ENCODE assay signal across 7 mouse cellular contexts in the genomic region with DNA sequence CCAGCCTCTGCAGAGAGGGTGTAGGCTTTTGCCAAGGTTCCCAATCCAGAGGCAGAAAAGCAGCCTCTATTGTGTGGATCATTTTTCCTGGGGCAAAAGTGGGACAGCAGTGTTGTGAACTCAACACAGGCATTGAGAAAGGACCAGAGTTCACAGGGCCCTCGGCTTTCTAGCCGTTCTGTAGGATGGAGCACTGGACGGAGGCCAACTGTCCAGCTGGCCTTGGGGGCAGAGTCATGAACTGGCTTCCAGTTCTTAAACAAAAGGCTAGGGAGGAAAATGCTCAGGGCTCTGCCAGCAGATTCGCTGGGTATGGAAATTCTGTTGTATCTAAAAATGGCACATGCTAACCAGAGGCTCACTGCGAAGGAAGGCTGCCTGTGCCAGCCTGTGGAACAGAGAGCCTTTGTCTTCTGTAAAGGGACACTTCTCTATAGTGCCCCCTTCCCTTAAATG. TPM values are rescaled to one million over a fixed set of nuclear protein-coding genes. Genes with fewer than 3 reads are reported as not detected.
A peak's percentile ranks its signal among the peaks of the same experiment; 100 is the strongest.
DNase-seq lines count a peak whose midpoint lies in the region; ATAC-seq and TF ChIP-seq lines count a peak whose summit lies in the region.

No protein-coding gene starts in this region.

- H3K36me3 ChIP-seq in heart, embryonic 12.5 days, result 0 out of 2 replicates have a peak, but pooled peaks cover 10% of the 10 kb centered on the region
- H3K36me3 ChIP-seq in kidney, embryonic 14.5 days (ENCODE audit: control insufficient read depth, insufficient read depth, low read length), result no peaks in the 10 kb centered on the region
- H3K36me3 ChIP-seq in midbrain, postnatal 0 days (ENCODE audit: insufficient read depth, low read length), result no peaks in the 10 kb centered on the region; the same call in 1 of the 2 replicates

- no peaks in the 10 kb centered on the region for H3K27me3 ChIP-seq in heart, embryonic 12.5 days (replicated peaks)
- H3K27me3 ChIP-seq in kidney, embryonic 14.5 days (ENCODE audit: control insufficient read depth, insufficient read depth, low read length), result no peaks in the 10 kb centered on the region
- no peaks in the 10 kb centered on the region for H3K27me3 ChIP-seq in midbrain, postnatal 0 days (ENCODE audit: insufficient read depth, low read length)

- WGBS in heart, embryonic 12.5 days, result 27% methylated on average over 5 of the region's 5 CpGs
- WGBS in kidney, embryonic 14.5 days, result 55% methylated on average over 5 of the region's 5 CpGs
- 50% methylated on average over 5 of the region's 5 CpGs for WGBS in midbrain, postnatal 0 days

- TF ChIP-seq CTCF in brain, embryonic 14.5 days (IDR thresholded peaks at IDR 0.05; ENCODE audit: borderline replicate concordance, extremely low read depth, insufficient read depth, insufficient read length), result no peak
- TF ChIP-seq CTCF in midbrain, postnatal 0 days (IDR thresholded peaks at IDR 0.05), result no peak

- intact Hi-C loops in left cerebral cortex, postnatal 4 days (cut with DNase I), result no loop called here

- no peak overlapping the region for H3K4me3 ChIP-seq in heart, embryonic 12.5 days
- H3K4me3 ChIP-seq in kidney, embryonic 14.5 days (ENCODE audit: low read length), result no peak overlapping the region
- H3K4me3 ChIP-seq in midbrain, postnatal 0 days (ENCODE audit: low read depth, low read length), result no peak overlapping the region

- TF ChIP-seq POLR2A in brain, embryonic 14.5 days (IDR thresholded peaks at IDR 0.05; ENCODE audit: borderline replicate concordance, extremely low read depth, insufficient read depth, insufficient read length, poor library complexity, severe bottlenecking), result no peak

- ATAC-seq in heart, embryonic 12.5 days (ENCODE audit: insufficient number of reproducible peaks, low FRiP score), result peak; percentile 47; the same call in 1 of the 2 replicates
- no peak for ATAC-seq in kidney, embryonic 14.5 days (ENCODE audit: low FRiP score, low TSS enrichment)
- peak; percentile 79 for ATAC-seq in midbrain, postnatal 0 days (ENCODE audit: low FRiP score)

- DNase-seq in brain, embryonic 14.5 days (ENCODE audit: low read depth), result peak; percentile 90
- DNase-seq in fibroblast of lung, adult 2 months (ENCODE audit: low read depth), result peak; percentile 54
- peak; percentile 92 for DNase-seq in left cerebral cortex, postnatal 4 days
- peak; percentile 91 for DNase-seq in midbrain, postnatal 0 days (ENCODE audit: low spot score)
- no peak for DNase-seq in B cell, adult 2 months

- H3K4me1 ChIP-seq in heart, embryonic 12.5 days (replicated peaks), result peaks cover 12% of the 10 kb centered on the region
- H3K4me1 ChIP-seq in kidney, embryonic 14.5 days (ENCODE audit: control insufficient read depth, insufficient read depth, low read length), result no peaks in the 10 kb centered on the region
- H3K4me1 ChIP-seq in midbrain, postnatal 0 days (ENCODE audit: insufficient read depth, low read length), result peaks cover 4% of the 10 kb centered on the region; the same call in 1 of the 2 replicates

- no peak overlapping the region for H3K4me2 ChIP-seq in heart, embryonic 12.5 days
- no peak overlapping the region for H3K4me2 ChIP-seq in kidney, embryonic 14.5 days (replicated peaks; ENCODE audit: low read depth, low read length)
- H3K4me2 ChIP-seq in midbrain, postnatal 0 days (ENCODE audit: low read depth, low read length, poor library complexity, severe bottlenecking), result no peak overlapping the region

- no peaks in the 10 kb centered on the region for H3K9me3 ChIP-seq in heart, embryonic 12.5 days (replicated peaks)
- H3K9me3 ChIP-seq in kidney, embryonic 14.5 days (ENCODE audit: control insufficient read depth, low read length), result no peaks in the 10 kb centered on the region
- no peaks in the 10 kb centered on the region for H3K9me3 ChIP-seq in midbrain, postnatal 0 days (ENCODE audit: low read length)

- peak overlapping the region; percentile 26 for H3K27ac ChIP-seq in heart, embryonic 12.5 days (ENCODE audit: poor library complexity, severe bottlenecking)
- H3K27ac ChIP-seq in kidney, embryonic 14.5 days (ENCODE audit: low read depth, low read length), result peak overlapping the region; percentile 42; the same call in 1 of the 2 replicates
- peak overlapping the region; percentile 60 for H3K27ac ChIP-seq in midbrain, postnatal 0 days (ENCODE audit: low read depth, low read length)

- no peak overlapping the region for H3K9ac ChIP-seq in heart, embryonic 12.5 days
- H3K9ac ChIP-seq in kidney, embryonic 14.5 days (ENCODE audit: low read depth, low read length), result no peak overlapping the region
- H3K9ac ChIP-seq in midbrain, postnatal 0 days (replicated peaks; ENCODE audit: low read length, poor library complexity, severe bottlenecking), result no peak overlapping the region

RNA-seq across cellular contexts. Expression of a gene that starts 20.5 kb away (rescaled TPM):
- polyA plus RNA-seq in brain, embryonic 14.5 days (2012; rRNA removed), result 58.1 and 61.9 TPM in 2 replicates
- 51.7 and 56.8 TPM in 2 replicates for polyA plus RNA-seq in heart, embryonic 12.5 days (2016; fragmentation: Nextera tagmentation; extraction: Ambion mirVana)
- 72.7 and 76.7 TPM in 2 replicates for polyA plus RNA-seq in kidney, embryonic 14.5 days (2014; fragmentation: Nextera tagmentation; extraction: Ambion mirVana)
- 10 to 100 TPM; 73.6 to 77.8 TPM for total RNA-seq in left cerebral cortex, postnatal 4 days (2021)
- total RNA-seq in midbrain, postnatal 0 days (2014; rRNA removed), result 55.5 and 62.9 TPM in 2 replicates
- polyA plus RNA-seq in midbrain, postnatal 0 days (2015; fragmentation: Nextera tagmentation; extraction: Ambion mirVana), result 129 TPM in 2 replicates

Comparison
In these comparisons a context has a peak if more than half of its experiments do, and no peak if none do; other contexts are left out.
1. DNase-seq: peak in brain, embryonic 14.5 days (single experiment), fibroblast of lung, adult 2 months (single experiment), left cerebral cortex, postnatal 4 days (single experiment) and midbrain, postnatal 0 days (single experiment); none in B cell, adult 2 months (0 of 2).
2. Peak in every context shown above with its lines, with median percentiles within 50 percentile points of each other: H3K27ac ChIP-seq.